Mouse (Mus musculus) cerebellum, adult 2 months (tissue): ENCODE measurements at regions not wholly inside any gene's neighbourhood (a gene's known extent, or its start where the extent isn't known, plus 50 kb on each side); places are given as distances from the start of the nearest gene placed in this dataset.

Source experiments
- DNase-seq, 2 experiments: peaks; one replicate each; pipeline ENCODE4 v3.0.0; 2021
- H3K27ac ChIP-seq: fragments of 200-500 bp; 2 replicates; pipeline ENCODE4 v1.5.1; 2012; ENCODE audit warnings: low read length, control low read depth, inconsistent platforms; ENCODE audit not compliant: insufficient read depth
- H3K27me3 ChIP-seq: fragments of 200-500 bp; 2 replicates; pipeline ENCODE4 v1.6.1; 2012; ENCODE audit warnings: inconsistent platforms, mild to moderate bottlenecking, low read length, moderate library complexity; ENCODE audit not compliant: control insufficient read depth, insufficient read depth
- H3K4me1 ChIP-seq: fragments of 200-500 bp; 2 replicates; pipeline ENCODE4 v1.6.1; 2011; ENCODE audit warnings: low read length; ENCODE audit not compliant: control insufficient read depth, insufficient read depth
- H3K4me3 ChIP-seq: fragments of 200-500 bp; replicated peaks from 2 replicates; pipeline ENCODE3; 2011; ENCODE audit warnings: mild to moderate bottlenecking, low read depth, low read length, control low read depth; ENCODE audit not compliant: insufficient read depth
- CTCF ChIP-seq: fragments of 200-500 bp; IDR thresholded peaks from 2 replicates; pipeline ENCODE4 v1.5.1; 2011; ENCODE audit warnings: low read depth, mild to moderate bottlenecking, control low read depth, low read length, moderate library complexity, borderline replicate concordance; ENCODE audit not compliant: insufficient read depth
- POLR2A ChIP-seq: fragments of 200-500 bp; IDR thresholded peaks from 2 replicates; pipeline ENCODE4 v1.6.1; 2011; ENCODE audit warnings: low read length, control low read depth, borderline replicate concordance; ENCODE audit not compliant: insufficient read depth
- WGBS: fragments of 180-500 bp; shearing (Covaris S2); methylation state at CpG from one replicate; pipeline ENCODE4 v1.1.7; 2018; 5-methylcytosine and 5-hydroxymethylcytosine counted together

GRCm38 (mm10) chr9:51714326-51714725 is 50.8 kb upstream of the Arhgap20 start:
- Histone ChIP-seq H3K27me3 (no peaks in the 10 kb centered on the region), H3K27ac (no peak overlapping the region), H3K4me3 (no peak overlapping the region), H3K4me1 (peaks cover 5% of the 10 kb centered on the region)
- 13% methylated on average over 3 of the region's 3 CpGs for WGBS
- TF ChIP-seq CTCF (no peak), POLR2A (no peak)
- no peak for DNase-seq
